24 mouse cellular contexts compared by ENCODE assay signal in genomic region chr7:107644987-107645386, GRCm38 (mm10). TPM values are rescaled to one million over a fixed set of nuclear protein-coding genes. Genes with fewer than 3 reads are reported as not detected.
DNase-seq lines count a peak whose midpoint lies in the region; ATAC-seq and TF ChIP-seq lines count a peak whose summit lies in the region.
"Had no signal": no experiment of that assay in that cellular context is flagged by ENCODE, and none has a peak within 500 bp of the region (broad histone marks: within the 10 kb centered on the region; RNA-seq: fewer than 3 reads in every experiment).

No protein-coding gene starts in this region.

- ATAC-seq in hindbrain, postnatal 0 days: no peak
- no peak for ATAC-seq in hindbrain, embryonic 14.5 days (ENCODE audit: low FRiP score)
- ATAC-seq in lung, postnatal 0 days: no peak
- ATAC-seq: midbrain, embryonic 15.5 days had no signal

- no peak overlapping the region for H3K9ac ChIP-seq in hindbrain, postnatal 0 days (replicated peaks; ENCODE audit: low read length)
- no peak overlapping the region for H3K9ac ChIP-seq in hindbrain, embryonic 14.5 days
- H3K9ac ChIP-seq in lung, postnatal 0 days (replicated peaks; ENCODE audit: low read depth): no peak overlapping the region
- H3K9ac ChIP-seq: embryonic facial prominence, embryonic 12.5 days; heart, embryonic 15.5 days; liver, embryonic 13.5 days; midbrain, embryonic 15.5 days had no signal

- no peaks in the 10 kb centered on the region for H3K9me3 ChIP-seq in hindbrain, postnatal 0 days (ENCODE audit: low read length)
- H3K9me3 ChIP-seq in hindbrain, embryonic 14.5 days (ENCODE audit: control insufficient read depth, low read length): no peaks in the 10 kb centered on the region
- no peaks in the 10 kb centered on the region for H3K9me3 ChIP-seq in lung, postnatal 0 days (ENCODE audit: low read length)
- peaks cover 5% of the 10 kb centered on the region; the same call in 1 of the 2 replicates for H3K9me3 ChIP-seq in E14TG2a.4 (ENCODE audit: low read length)
- H3K9me3 ChIP-seq: heart, embryonic 15.5 days; hindbrain, embryonic 10.5 days; midbrain, embryonic 15.5 days had no signal

- WGBS in hindbrain, postnatal 0 days: 92% methylated on average over 2 of the region's 2 CpGs
- 89% methylated on average over 2 of the region's 2 CpGs for WGBS in hindbrain, embryonic 14.5 days
- WGBS in lung, postnatal 0 days: 89% methylated on average over 2 of the region's 2 CpGs

- H3K4me1 ChIP-seq in hindbrain, postnatal 0 days (ENCODE audit: insufficient read depth, low read length): no peaks in the 10 kb centered on the region
- H3K4me1 ChIP-seq in hindbrain, embryonic 14.5 days (replicated peaks; ENCODE audit: control insufficient read depth, insufficient read depth, low read length): no peaks in the 10 kb centered on the region
- H3K4me1 ChIP-seq in lung, postnatal 0 days (ENCODE audit: insufficient read depth, low read depth, low read length): no peaks in the 10 kb centered on the region
- H3K4me1 ChIP-seq in E14TG2a.4 (replicated peaks; ENCODE audit: low read depth, low read length): no peaks in the 10 kb centered on the region
- H3K4me1 ChIP-seq: heart, embryonic 15.5 days; hindbrain, embryonic 10.5 days; liver, embryonic 13.5 days; midbrain, embryonic 15.5 days had no signal

- H3K4me2 ChIP-seq in hindbrain, postnatal 0 days (ENCODE audit: low read depth, low read length): no peak overlapping the region
- no peak overlapping the region for H3K4me2 ChIP-seq in hindbrain, embryonic 14.5 days (replicated peaks)
- H3K4me2 ChIP-seq in lung, postnatal 0 days (replicated peaks; ENCODE audit: low read depth, low read length): no peak overlapping the region
- H3K4me2 ChIP-seq: embryonic facial prominence, embryonic 12.5 days; heart, embryonic 15.5 days; liver, embryonic 13.5 days; midbrain, embryonic 15.5 days had no signal

- H3K27ac ChIP-seq in hindbrain, postnatal 0 days: no peak overlapping the region
- no peak overlapping the region for H3K27ac ChIP-seq in hindbrain, embryonic 14.5 days
- no peak overlapping the region for H3K27ac ChIP-seq in lung, postnatal 0 days (ENCODE audit: low read length)
- H3K27ac ChIP-seq: embryonic facial prominence, embryonic 12.5 days; heart, embryonic 15.5 days; hindbrain, embryonic 10.5 days; liver, embryonic 13.5 days; midbrain, embryonic 15.5 days had no signal

- DNase-seq in hindbrain, postnatal 0 days (ENCODE audit: low spot score): no peak
- no peak for DNase-seq in hindbrain, embryonic 14.5 days (ENCODE audit: low spot score)
- DNase-seq in lung, postnatal 0 days (ENCODE audit: low spot score): no peak
- no peak for DNase-seq in lung, postnatal 14 days
- DNase-seq in ZHBTc4 (ENCODE audit: low read depth, low spot score): peak; percentile 47
- DNase-seq in adrenal gland, adult 18-20 months (ENCODE audit: low spot score in 2 of 2): no peak
- DNase-seq in kidney, postnatal 25 days: no peak
- DNase-seq: cerebellum, adult 11 months; kidney, postnatal 10 days; liver, embryonic 13.5 days; lung, postnatal 4 days; thymus, adult 18-20 months had no signal

- no peaks in the 10 kb centered on the region for H3K27me3 ChIP-seq in hindbrain, postnatal 0 days (ENCODE audit: insufficient read depth, low read length)
- no peaks in the 10 kb centered on the region for H3K27me3 ChIP-seq in hindbrain, embryonic 14.5 days (ENCODE audit: control insufficient read depth, insufficient read depth, low read length)
- H3K27me3 ChIP-seq in lung, postnatal 0 days (replicated peaks; ENCODE audit: insufficient read depth, low read length): no peaks in the 10 kb centered on the region
- H3K27me3 ChIP-seq in E14TG2a.4 (ENCODE audit: insufficient read depth, low read length): no peaks in the 10 kb centered on the region
- H3K27me3 ChIP-seq: embryonic facial prominence, embryonic 12.5 days; heart, embryonic 15.5 days; liver, embryonic 13.5 days; midbrain, embryonic 15.5 days had no signal

- no peak for TF ChIP-seq EP300 in lung, postnatal 0 days (IDR thresholded peaks at IDR 0.05)

- 0 out of 2 replicates have a peak, but pooled peaks have one; percentile 2 for TF ChIP-seq CTCF in hindbrain, postnatal 0 days (IDR thresholded peaks at IDR 0.05; ENCODE audit: low read depth)
- peak; percentile 23 for TF ChIP-seq CTCF in lung, postnatal 0 days (IDR thresholded peaks at IDR 0.05)
- peak; percentile 64 for TF ChIP-seq CTCF in E14TG2a.4 (conservative IDR thresholded peaks at IDR 0.05; ENCODE audit: low read length)

- H3K36me3 ChIP-seq in hindbrain, postnatal 0 days (ENCODE audit: insufficient read depth, low read length): no peaks in the 10 kb centered on the region
- H3K36me3 ChIP-seq in hindbrain, embryonic 14.5 days (replicated peaks; ENCODE audit: control insufficient read depth, insufficient read depth): no peaks in the 10 kb centered on the region
- H3K36me3 ChIP-seq in lung, postnatal 0 days (ENCODE audit: insufficient read depth, low read length): no peaks in the 10 kb centered on the region
- H3K36me3 ChIP-seq in E14TG2a.4 (ENCODE audit: insufficient read depth, low read length): no peaks in the 10 kb centered on the region
- H3K36me3 ChIP-seq: embryonic facial prominence, embryonic 12.5 days; heart, embryonic 15.5 days; hindbrain, embryonic 10.5 days; liver, embryonic 13.5 days; midbrain, embryonic 15.5 days had no signal

- H3K4me3 ChIP-seq in hindbrain, postnatal 0 days (ENCODE audit: low read length): no peak overlapping the region
- no peak overlapping the region for H3K4me3 ChIP-seq in hindbrain, embryonic 14.5 days (replicated peaks; ENCODE audit: low read length)
- H3K4me3 ChIP-seq in lung, postnatal 0 days (ENCODE audit: low read depth, low read length): no peak overlapping the region
- no peak overlapping the region for H3K4me3 ChIP-seq in E14TG2a.4 (replicated peaks; ENCODE audit: low read length)
- H3K4me3 ChIP-seq: embryonic facial prominence, embryonic 12.5 days; heart, embryonic 15.5 days; hindbrain, embryonic 10.5 days; liver, embryonic 13.5 days; midbrain, embryonic 15.5 days had no signal

RNA-seq across cellular contexts. Expression of gene 5330417H12Rik, which starts 20.0 kb away (rescaled TPM):
- total RNA-seq in hindbrain, postnatal 0 days (2014; rRNA removed): not detected in 2 replicates
- polyA plus RNA-seq in hindbrain, postnatal 0 days (2015; fragmentation: Nextera tagmentation; extraction: Ambion mirVana): not detected in 2 replicates
- polyA plus RNA-seq in hindbrain, embryonic 14.5 days (2014; fragmentation: Nextera tagmentation; extraction: Ambion mirVana): not detected in 2 replicates
- polyA plus RNA-seq in lung, postnatal 0 days (2015; fragmentation: Nextera tagmentation; extraction: Ambion mirVana): not detected in 2 replicates
- not detected for total RNA-seq in adrenal gland, adult 18-20 months (2021)
- total RNA-seq: common myeloid progenitor, adult 5-6 weeks; gastrocnemius, postnatal 4 days; layer of hippocampus, postnatal 10 days; left cerebral cortex, postnatal 25 days had no signal
- polyA plus RNA-seq: C2C12; frontal cortex, adult 2 months; heart, embryonic 15.5 days; hindbrain, embryonic 10.5 days; intestine, embryonic 14.5 days; liver, embryonic 13.5 days; midbrain, embryonic 15.5 days had no signal

RNA-seq across cellular contexts. Expression of gene Ppfibp2, which starts 50.0 kb away (rescaled TPM):
- total RNA-seq in hindbrain, postnatal 0 days (2014; rRNA removed): 3.0 and 3.4 TPM in 2 replicates
- polyA plus RNA-seq in hindbrain, postnatal 0 days (2015; fragmentation: Nextera tagmentation; extraction: Ambion mirVana): 2.3 and 3.2 TPM in 2 replicates
- 3.1 and 3.9 TPM in 2 replicates for polyA plus RNA-seq in hindbrain, embryonic 14.5 days (2014; fragmentation: Nextera tagmentation; extraction: Ambion mirVana)
- 15.8 and 17.5 TPM in 2 replicates for polyA plus RNA-seq in lung, postnatal 0 days (2015; fragmentation: Nextera tagmentation; extraction: Ambion mirVana)
- total RNA-seq in adrenal gland, adult 18-20 months (2021): 1 to 10 TPM; 4.0 TPM

Comparison
In these comparisons a context has a peak if more than half of its experiments do, and no peak if none do; other contexts are left out.
1. CTCF ChIP-seq: peak in every context shown above with its lines; median percentile 64 in E14TG2a.4; 23 in lung, postnatal 0 days; 2 in hindbrain, postnatal 0 days.